Mouse (Mus musculus) C2C12 (cell line): ENCODE results near the gene Cdh1. TPM values are rescaled to one million over a fixed set of nuclear protein-coding genes. Genes with fewer than 3 reads are reported as not detected.

Experiments
- H3K27me3 ChIP-seq: one replicate; pipeline ENCODE4 v1.6.1; 2011; ENCODE audit not compliant: control insufficient read depth, insufficient read depth, insufficient read length
- H3K36me3 ChIP-seq: one replicate; pipeline ENCODE4 v1.6.1; 2011; ENCODE audit not compliant: control insufficient read depth, insufficient read depth
- H3K4me3 ChIP-seq: one replicate; pipeline ENCODE4 v1.5.1; 2011; ENCODE audit warnings: mild to moderate bottlenecking, control low read depth; ENCODE audit not compliant: poor library complexity, insufficient read depth, severe bottlenecking
- H3K79me2 ChIP-seq: one replicate; pipeline ENCODE4 v1.6.1; 2011; ENCODE audit not compliant: control insufficient read depth, insufficient read depth
- H3K79me3 ChIP-seq: one replicate; pipeline ENCODE4 v1.6.1; 2011; ENCODE audit warnings: low read depth, control low read depth
- H3ac ChIP-seq: one replicate; pipeline ENCODE3; 2011; ENCODE audit warnings: low read depth; ENCODE audit not compliant: control insufficient read depth, insufficient read length
- CEBPB ChIP-seq: IDR thresholded peaks from one replicate; pipeline ENCODE4 v1.6.1; 2011; ENCODE audit warnings: low read depth, mild to moderate bottlenecking, control low read depth, moderate library complexity
- CTCF ChIP-seq: IDR thresholded peaks from one replicate; pipeline ENCODE4 v1.5.1; 2011; ENCODE audit not compliant: control insufficient read depth, insufficient read depth, insufficient read length
- FOSL1 ChIP-seq: IDR thresholded peaks from one replicate; pipeline ENCODE4 v1.8.0; 2011; ENCODE audit warnings: mild to moderate bottlenecking, low read length; ENCODE audit not compliant: poor library complexity, insufficient read depth, severe bottlenecking
- MAX ChIP-seq: IDR thresholded peaks from one replicate; pipeline ENCODE4 v1.6.1; 2011; ENCODE audit warnings: mild to moderate bottlenecking, control low read depth
- MYOD1 ChIP-seq: IDR thresholded peaks from one replicate; pipeline ENCODE4 v1.6.1; 2011; ENCODE audit warnings: low read depth; ENCODE audit not compliant: control insufficient read depth, insufficient read length
- MYOG ChIP-seq: IDR thresholded peaks from one replicate; pipeline ENCODE4 v1.6.1; 2011; ENCODE audit not compliant: control insufficient read depth, insufficient read length; ENCODE audit errors: extremely low read depth
- USF1 ChIP-seq: IDR thresholded peaks from one replicate; pipeline ENCODE4 v1.6.1; 2011; ENCODE audit warnings: low read depth, mild to moderate bottlenecking, control low read depth, moderate library complexity
- long read RNA-seq, 2 experiments: library from polyadenylated mRNA; unstranded; transcript quantifications; one replicate each; pipeline ENCODE4 v2.0.0; 2019 to 2020
- polyA plus RNA-seq: library from polyadenylated mRNA; unstranded; fragments of >200 nt; fragmentation: generic; extraction: Trizol; gene quantifications from one replicate; pipeline ENCODE4 v1.2.1, GENCODE M21; 2012; ENCODE audit warnings: missing spikeins

The Cdh1 gene
- 0.01 TPM for polyA plus RNA-seq
- long read RNA-seq, experiment 1, result 0 reads
- long read RNA-seq, experiment 2, result 0 reads

DNA sequence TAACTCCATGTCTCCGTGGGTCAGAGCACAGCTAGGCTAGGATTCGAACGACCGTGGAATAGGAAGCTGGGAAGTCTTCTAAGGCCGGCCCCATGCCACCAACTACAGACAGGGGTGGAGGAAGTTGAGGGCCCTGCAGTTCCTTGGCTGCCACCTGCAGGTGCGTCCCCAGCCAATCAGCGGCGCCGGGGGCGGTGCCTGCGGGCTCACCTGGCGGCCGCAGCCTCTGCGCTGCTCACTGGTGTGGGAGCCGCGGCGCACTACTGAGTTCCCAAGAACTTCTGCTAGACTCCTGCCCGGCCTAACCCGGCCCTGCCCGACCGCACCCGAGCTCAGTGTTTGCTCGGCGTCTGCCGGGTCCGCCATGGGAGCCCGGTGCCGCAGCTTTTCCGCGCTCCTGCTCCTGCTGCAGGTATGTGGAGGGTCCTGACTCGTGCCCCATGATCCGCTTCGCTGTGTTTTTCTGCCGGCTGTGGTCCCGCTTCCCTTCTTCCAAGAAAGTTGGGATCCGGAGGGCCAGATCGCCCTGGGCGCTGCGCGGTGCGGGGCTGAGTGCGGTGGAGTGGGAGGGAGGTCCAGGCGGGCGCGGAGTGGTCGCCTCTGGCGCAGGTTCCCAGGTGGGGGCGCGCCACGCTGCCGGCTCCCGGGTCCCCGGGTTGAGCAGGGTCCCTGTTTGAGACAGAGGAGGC is at the start of gene Cdh1:
Cdh1 (plus strand) TSS at position 221 of the 689 bp plus-strand sequence.
- Histone ChIP-seq H3ac (no peak within 1 kb of the TSS), H3K27me3 (no peaks in the 10 kb centered on the region), H3K36me3 (no peaks in the 10 kb centered on the region), H3K4me3 (no peak within 1 kb of the TSS), H3K79me2 (no peaks in the 10 kb centered on the region), H3K79me3 (no peaks in the 10 kb centered on the region)
- no peak for TF ChIP-seq CTCF
- no peak for TF ChIP-seq CEBPB
- TF ChIP-seq MYOG, result no peak
- TF ChIP-seq MYOD1, result no peak
- no peak for TF ChIP-seq USF1
- TF ChIP-seq MAX, result no peak
- TF ChIP-seq FOSL1, result no peak

DNA sequence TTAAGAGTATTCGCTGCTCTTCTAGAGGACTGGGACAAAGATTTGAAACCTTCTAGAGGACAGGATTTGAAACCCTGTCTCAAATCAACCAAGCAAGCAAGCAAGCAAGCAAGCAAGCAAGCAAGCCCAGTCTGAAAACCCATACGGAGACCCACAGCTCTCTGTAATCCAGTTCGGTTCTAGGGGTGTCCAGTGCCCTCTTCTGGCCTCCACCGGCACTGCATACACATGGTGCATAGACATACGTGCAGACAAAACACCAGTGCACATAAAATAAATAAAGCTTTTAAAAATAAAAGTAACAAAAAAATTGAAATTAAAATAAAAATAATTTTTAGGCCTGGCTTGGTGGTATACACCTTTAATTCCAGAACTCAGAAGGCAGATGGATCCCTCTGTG is 49.1 kb upstream of the Cdh1 start:
- H3ac ChIP-seq, result no peak overlapping the region
- H3K27me3 ChIP-seq, result no peaks in the 10 kb centered on the region
- no peak overlapping the region for H3K4me3 ChIP-seq
- H3K79me3 ChIP-seq, result no peaks in the 10 kb centered on the region
- no peaks in the 10 kb centered on the region for H3K79me2 ChIP-seq
- TF ChIP-seq CEBPB (no peak), FOSL1 (no peak), USF1 (no peak), MYOD1 (no peak), MAX (no peak), MYOG (no peak), CTCF (no peak)
- H3K36me3 ChIP-seq, result no peaks in the 10 kb centered on the region

DNA sequence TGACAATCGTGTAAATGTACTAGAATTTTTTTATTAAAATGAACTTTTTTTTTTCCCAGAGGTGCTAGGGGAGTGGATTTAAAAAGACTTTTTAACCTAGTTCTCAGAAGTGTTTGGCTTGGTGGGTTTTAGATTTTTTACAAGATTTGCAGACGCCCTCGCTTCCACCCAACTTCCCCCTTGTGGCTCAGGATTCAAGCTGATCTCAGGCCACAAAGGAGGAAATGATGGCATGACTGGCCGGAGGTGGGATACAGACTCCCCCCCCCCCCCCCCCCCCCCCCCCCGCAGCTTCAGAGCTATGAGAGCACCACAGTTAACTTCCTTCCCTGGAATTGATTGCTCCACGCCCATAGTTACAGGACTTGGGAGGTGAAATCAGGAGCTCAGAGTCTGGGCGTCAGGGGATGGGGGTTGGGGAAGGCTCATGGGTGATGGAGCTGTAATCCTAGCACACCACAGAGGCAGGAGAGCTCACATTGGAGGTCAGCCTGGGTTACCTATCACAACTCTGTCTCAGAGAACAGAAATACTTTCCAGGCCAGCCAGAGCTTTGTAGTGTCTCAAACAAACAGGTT is 47.0 kb upstream of the Cdh1 start:
- Histone ChIP-seq H3K79me2 (no peaks in the 10 kb centered on the region), H3K4me3 (no peak overlapping the region), H3K27me3 (no peaks in the 10 kb centered on the region), H3K36me3 (no peaks in the 10 kb centered on the region), H3K79me3 (no peaks in the 10 kb centered on the region), H3ac (no peak overlapping the region)
- TF ChIP-seq MYOG (no peak), CEBPB (no peak), MAX (no peak), FOSL1 (no peak), MYOD1 (no peak), USF1 (no peak), CTCF (no peak)

DNA sequence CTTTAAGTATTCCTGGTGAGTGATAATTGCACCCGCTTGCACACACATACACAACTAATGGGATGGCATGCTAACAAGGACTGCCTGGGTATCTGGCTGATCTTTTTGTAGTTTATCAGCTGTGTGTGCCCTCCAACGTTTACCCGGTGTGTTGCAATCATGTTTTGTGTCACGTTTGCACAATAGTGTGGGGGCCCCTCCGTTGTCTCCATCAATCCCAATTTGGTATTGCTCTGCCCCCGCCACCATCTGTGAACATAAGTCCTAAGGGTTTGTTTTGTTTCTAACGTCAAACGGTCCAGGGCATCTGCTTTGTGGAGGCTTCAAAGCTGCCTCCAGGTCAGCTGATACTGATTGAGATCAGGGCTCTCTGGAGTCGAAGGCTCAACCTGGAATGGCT is 43.3 kb upstream of the Cdh1 start:
- Histone ChIP-seq H3K36me3 (no peaks in the 10 kb centered on the region), H3ac (no peak overlapping the region), H3K79me3 (no peaks in the 10 kb centered on the region), H3K4me3 (no peak overlapping the region), H3K27me3 (no peaks in the 10 kb centered on the region), H3K79me2 (no peaks in the 10 kb centered on the region)
- TF ChIP-seq MYOD1, result no peak
- TF ChIP-seq CTCF, result no peak
- no peak for TF ChIP-seq CEBPB
- no peak for TF ChIP-seq FOSL1
- no peak for TF ChIP-seq MAX

DNA sequence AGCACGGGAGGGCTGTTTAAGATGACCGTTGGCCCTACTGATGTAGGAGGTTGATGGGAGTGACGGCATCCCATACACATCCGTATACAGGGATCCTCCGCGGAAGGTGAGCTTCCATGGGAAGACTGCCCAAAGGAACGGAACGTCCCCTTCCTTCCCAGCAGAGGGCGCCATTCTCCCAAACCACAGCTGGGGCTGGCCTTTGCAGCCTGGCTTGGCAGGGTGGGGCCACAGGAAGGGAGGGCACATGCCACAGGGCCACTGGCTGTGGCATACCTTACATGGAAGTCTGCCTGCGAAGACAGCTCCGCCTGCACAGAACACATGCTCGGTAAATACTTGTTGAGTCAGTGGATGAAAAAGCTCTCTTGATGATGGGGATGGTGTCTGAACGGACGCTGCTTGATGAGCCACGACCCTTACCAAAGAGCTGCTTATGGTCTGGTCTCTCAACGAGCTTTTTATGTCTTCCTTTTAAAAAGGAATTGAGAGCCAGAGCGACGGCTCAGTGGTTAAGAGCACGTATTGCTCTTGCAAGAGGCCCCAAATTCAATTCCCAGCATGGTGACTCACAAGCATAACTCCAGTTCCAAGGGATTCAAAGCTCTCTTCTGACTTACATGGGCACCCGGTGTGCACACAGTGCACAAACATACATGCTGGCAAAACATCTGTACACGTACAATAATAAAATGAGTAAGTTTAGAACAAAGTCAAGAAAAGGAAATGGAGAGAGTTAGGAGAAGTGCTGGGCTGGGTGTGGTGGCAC is 41.9 kb upstream of the Cdh1 start:
- no peaks in the 10 kb centered on the region for H3K27me3 ChIP-seq
- H3K79me3 ChIP-seq, result no peaks in the 10 kb centered on the region
- H3ac ChIP-seq, result no peak overlapping the region
- TF ChIP-seq CTCF (peak; percentile 96), MAX (peak; percentile 95), FOSL1 (no peak)
- H3K36me3 ChIP-seq, result no peaks in the 10 kb centered on the region
- H3K79me2 ChIP-seq, result no peaks in the 10 kb centered on the region
- no peak overlapping the region for H3K4me3 ChIP-seq

DNA sequence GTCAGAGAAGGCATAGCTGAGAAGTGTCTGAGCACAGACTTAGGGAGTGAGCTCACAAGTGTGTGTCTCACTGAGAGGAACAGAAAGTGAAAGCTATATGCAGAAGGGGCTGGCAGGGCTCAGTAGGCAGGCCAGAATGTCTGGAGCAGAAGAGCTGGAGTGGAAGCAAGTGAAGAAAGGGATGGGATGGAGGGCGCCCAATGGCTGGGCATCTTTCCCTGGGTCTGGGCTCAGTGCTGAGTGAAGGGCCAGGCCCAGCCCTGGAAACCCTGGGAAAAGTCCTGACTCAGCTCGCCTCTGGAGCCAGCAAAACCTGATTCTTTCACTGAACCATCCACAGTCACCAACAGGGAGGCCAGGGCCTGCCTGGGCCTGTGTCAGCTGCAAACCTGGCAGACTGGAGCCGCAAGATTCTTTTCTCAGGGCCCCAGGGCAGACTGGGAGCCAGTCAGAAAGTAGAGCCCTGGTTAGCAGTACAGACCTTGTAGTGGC is 39.4 kb upstream of the Cdh1 start:
- H3K4me3 ChIP-seq, result no peak overlapping the region
- no peaks in the 10 kb centered on the region for H3K79me2 ChIP-seq
- no peak overlapping the region for H3ac ChIP-seq
- TF ChIP-seq MAX, result no peak
- TF ChIP-seq CTCF, result no peak
- TF ChIP-seq CEBPB, result no peak
- TF ChIP-seq MYOD1, result no peak
- TF ChIP-seq USF1, result no peak
- no peak for TF ChIP-seq MYOG
- TF ChIP-seq FOSL1, result no peak
- no peaks in the 10 kb centered on the region for H3K27me3 ChIP-seq
- no peaks in the 10 kb centered on the region for H3K79me3 ChIP-seq
- H3K36me3 ChIP-seq, result no peaks in the 10 kb centered on the region
